Mouse (Mus musculus): ENCODE measurements around the gene Slc28a2. TPM values are rescaled to one million over a fixed set of nuclear protein-coding genes. Genes with fewer than 3 reads are reported as not detected.
"Not testable (repeated sequence)": the region's sequence is repeated elsewhere in the genome, so short reads cannot be mapped to it uniquely, and the experiment has no call there.

Gene Slc28a2
- total RNA-seq, 2 experiments from 2014 or later, result 50.9 to 64.3 TPM

DNA sequence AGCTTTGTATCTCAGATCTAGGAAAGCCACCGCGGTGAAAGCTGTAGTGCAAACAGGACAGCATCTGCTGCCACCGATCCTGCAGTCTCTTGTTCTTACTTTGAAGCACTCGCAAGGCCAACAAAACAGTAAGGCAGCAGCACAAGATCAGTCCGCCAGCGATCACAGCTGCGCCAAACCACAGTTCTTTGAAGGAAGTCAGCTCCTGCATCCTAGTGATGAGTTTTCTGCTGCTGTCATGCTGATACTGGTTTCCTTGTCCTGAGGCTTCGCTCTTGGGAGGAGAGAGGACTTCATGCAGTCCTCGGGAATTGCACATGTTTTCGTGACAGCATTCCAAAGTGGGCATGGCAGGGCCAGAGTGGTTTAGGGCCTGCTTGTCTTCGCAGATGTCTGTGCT lies 40.6 kb downstream of the Slc28a2 start:
- ATAC-seq (replicated peaks; ENCODE audit: poor library complexity, severe bottlenecking), result peak; percentile 24

DNA sequence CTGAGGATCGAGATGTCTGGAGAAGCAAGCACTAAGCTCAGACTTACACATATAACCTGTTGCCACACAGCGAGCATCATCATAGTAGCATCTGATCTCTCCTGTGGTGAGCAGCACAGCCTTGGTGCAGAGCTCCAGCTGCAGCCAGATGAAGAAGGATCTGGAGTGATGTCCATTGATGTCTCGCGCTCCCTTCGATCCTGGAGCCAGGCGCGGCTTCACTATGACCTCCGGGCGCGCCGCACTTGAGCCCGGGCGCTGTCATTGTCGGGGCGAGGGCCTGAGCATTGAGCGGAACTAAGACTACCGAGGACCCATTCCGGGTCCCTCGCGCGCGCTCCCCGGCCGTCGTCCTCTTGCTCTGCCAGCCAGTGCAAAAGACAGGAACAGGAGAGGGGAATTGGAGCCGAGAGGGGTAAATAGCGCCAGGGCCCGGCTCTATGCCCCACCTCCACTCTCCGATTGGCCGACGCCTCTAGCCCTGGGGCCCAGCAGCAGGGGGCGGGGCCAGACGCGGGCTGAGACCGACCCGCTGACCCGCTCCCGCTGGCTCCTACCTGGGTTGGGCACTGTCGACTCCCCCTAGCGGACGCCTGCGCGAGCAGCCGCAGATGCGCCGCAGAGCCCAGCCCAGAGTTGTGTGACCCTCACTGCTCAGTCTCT lies 41.2 kb downstream of the Slc28a2 start:
- ATAC-seq (replicated peaks; ENCODE audit: poor library complexity, severe bottlenecking), result peak; percentile 97

DNA sequence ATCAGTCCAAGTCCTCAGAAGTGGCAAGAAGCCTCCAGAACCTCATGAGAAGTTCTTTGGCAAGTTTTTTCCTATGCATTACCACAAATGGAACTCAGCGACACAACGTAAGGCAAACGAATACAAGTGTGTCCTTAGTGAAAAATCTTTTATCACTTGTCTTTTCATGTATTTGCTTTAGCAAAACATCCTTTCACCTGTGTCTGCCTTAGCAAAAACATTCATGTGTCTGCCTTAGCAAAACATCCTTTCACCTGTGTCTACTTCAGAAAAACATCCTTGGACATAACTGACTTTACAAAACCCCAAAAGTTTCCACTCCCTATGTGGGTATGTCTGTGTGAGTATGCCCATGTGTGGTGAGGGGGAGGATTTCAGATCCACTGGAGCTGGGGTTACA lies 42.9 kb downstream of the Slc28a2 start:
- ATAC-seq (replicated peaks; ENCODE audit: poor library complexity, severe bottlenecking), result no peak

DNA sequence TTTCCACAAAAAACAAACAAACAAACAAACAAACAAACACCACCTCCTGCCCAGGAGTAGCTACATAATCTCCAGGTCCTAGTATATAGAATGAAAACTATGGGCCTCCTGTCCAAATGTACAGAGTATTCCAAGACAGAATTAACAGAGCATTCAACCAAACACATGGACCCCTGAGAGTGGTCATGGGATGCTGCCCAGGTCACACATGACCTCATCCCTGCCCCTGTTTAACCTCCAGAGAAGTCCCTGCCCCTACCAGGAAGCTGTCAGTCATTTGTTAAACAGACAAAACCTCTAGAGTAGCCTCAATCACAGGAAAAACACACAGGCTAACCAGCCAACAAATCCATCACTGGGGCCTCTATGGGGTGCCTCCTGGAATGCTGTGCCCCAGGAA lies 50.3 kb downstream of the Slc28a2 start:
- ATAC-seq (replicated peaks; ENCODE audit: poor library complexity, severe bottlenecking), result no peak

GRCm38 (mm10) chr2:122483787-122484186 lies 57.5 kb downstream of the Slc28a2 start:
- peak; percentile 80 for ATAC-seq (replicated peaks; ENCODE audit: poor library complexity, severe bottlenecking)

GRCm38 (mm10) chr2:122484641-122485040 lies 58.4 kb downstream of the Slc28a2 start, which contains the start of gene Gm14085:
Gm14085 (plus strand) TSS chr2:122484941.
- no peak for ATAC-seq (replicated peaks; ENCODE audit: poor library complexity, severe bottlenecking)

DNA sequence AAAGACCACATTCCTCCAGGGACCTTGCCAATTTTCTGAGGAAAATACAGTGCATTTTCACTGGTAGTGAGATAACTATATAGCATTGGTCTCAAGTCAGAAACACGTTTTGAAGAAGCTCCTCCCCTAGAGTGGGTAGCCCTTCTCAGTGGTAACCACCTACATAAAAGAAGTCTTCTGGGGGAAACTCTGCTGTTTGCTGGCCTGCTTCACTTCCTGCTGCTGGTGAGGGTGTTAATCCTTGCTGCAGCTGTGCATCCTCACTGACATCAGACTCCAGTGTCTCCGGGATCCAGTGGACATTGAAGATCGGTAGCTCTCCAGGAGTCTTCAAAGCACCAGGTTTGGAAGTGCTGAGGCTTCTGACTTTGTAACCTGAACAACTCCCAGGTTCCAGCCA lies 59.4 kb downstream of the Slc28a2 start:
- ATAC-seq (replicated peaks; ENCODE audit: poor library complexity, severe bottlenecking), result peak; percentile 82

- not testable (repeated sequence) for ATAC-seq (replicated peaks; ENCODE audit: poor library complexity, severe bottlenecking)
Observed at GRCm38 (mm10) chr2:122486122-122486521, 59.8 kb downstream of the Slc28a2 start.

- ATAC-seq (replicated peaks; ENCODE audit: poor library complexity, severe bottlenecking), result no peak
Observed at GRCm38 (mm10) chr2:122486674-122487073, 60.4 kb downstream of the Slc28a2 start.

Other genes with a start within 250 kb of the Slc28a2 start
- not detected in 2 replicates for gene Patl2, start 240.3 kb upstream of the Slc28a2 start, total RNA-seq (2014; fragmentation: Nextera tagmentation)
- gene Patl2, start 240.3 kb upstream of the Slc28a2 start, total RNA-seq (2017), result not detected in 2 replicates
- gene Terb2, start 240.2 kb upstream of the Slc28a2 start, total RNA-seq (2014; fragmentation: Nextera tagmentation), result not detected in 2 replicates
- gene Terb2, start 240.2 kb upstream of the Slc28a2 start, total RNA-seq (2017), result not detected in 2 replicates
- 52.4 and 58.9 TPM in 2 replicates for gene Sord, start 191.7 kb upstream of the Slc28a2 start, total RNA-seq (2014; fragmentation: Nextera tagmentation)
- gene Sord, start 191.7 kb upstream of the Slc28a2 start, total RNA-seq (2017), result 65.6 and 68.8 TPM in 2 replicates
- gene Duox2, start 128.0 kb upstream of the Slc28a2 start, total RNA-seq (2014; fragmentation: Nextera tagmentation), result not detected in 2 replicates
- gene Duox2, start 128.0 kb upstream of the Slc28a2 start, total RNA-seq (2017), result not detected in 2 replicates
- gene Duoxa2, start 127.6 kb upstream of the Slc28a2 start, total RNA-seq (2014; fragmentation: Nextera tagmentation), result not detected in 2 replicates
- not detected in 2 replicates for gene Duoxa2, start 127.6 kb upstream of the Slc28a2 start, total RNA-seq (2017)
- not detected in 2 replicates for gene Duoxa1, start 112.7 kb upstream of the Slc28a2 start, total RNA-seq (2014; fragmentation: Nextera tagmentation)
- 0.10 TPM in 1 of 2 replicates, not detected in the other for gene Duoxa1, start 112.7 kb upstream of the Slc28a2 start, total RNA-seq (2017)
- not detected in 2 replicates for gene Duox1, start 110.8 kb upstream of the Slc28a2 start, total RNA-seq (2014; fragmentation: Nextera tagmentation)
- gene Duox1, start 110.8 kb upstream of the Slc28a2 start, total RNA-seq (2017), result not detected in 2 replicates
- gene Shf, start 57.3 kb upstream of the Slc28a2 start, total RNA-seq (2014; fragmentation: Nextera tagmentation), result 2.0 and 6.4 TPM in 2 replicates
- gene Shf, start 57.3 kb upstream of the Slc28a2 start, total RNA-seq (2017), result 1.9 and 3.8 TPM in 2 replicates
- gene Gm14085, start 58.5 kb downstream of the Slc28a2 start, total RNA-seq (2014; fragmentation: Nextera tagmentation), result 2.8 and 8.6 TPM in 2 replicates
- gene Gm14085, start 58.5 kb downstream of the Slc28a2 start, total RNA-seq (2017), result 7.2 and 11.4 TPM in 2 replicates
- gene Gatm, start 184.8 kb downstream of the Slc28a2 start, total RNA-seq (2014; fragmentation: Nextera tagmentation), result 94.8 and 123 TPM in 2 replicates
- 96.0 and 115 TPM in 2 replicates for gene Gatm, start 184.8 kb downstream of the Slc28a2 start, total RNA-seq (2017)
- not detected in 2 replicates for gene AA467197, start 210.5 kb downstream of the Slc28a2 start, total RNA-seq (2014; fragmentation: Nextera tagmentation)
- 2.4 TPM in 2 replicates for gene AA467197, start 210.5 kb downstream of the Slc28a2 start, total RNA-seq (2017)

All from granulocyte monocyte progenitor cell, adult 5-6 weeks (primary cell).